Mouse (Mus musculus): Measurements from ENCODE around the gene 5031410I06Rik. TPM values are rescaled to one million over a fixed set of nuclear protein-coding genes. Genes with fewer than 3 reads are reported as not detected.
A peak's percentile ranks its signal among the peaks of the same experiment; 100 is the strongest.
"Not testable (repeated sequence)": the region's sequence is repeated elsewhere in the genome, so short reads cannot be mapped to it uniquely, and the experiment has no call there.

Gene 5031410I06Rik
- polyA plus RNA-seq (2014; fragmentation: Nextera tagmentation; extraction: Ambion mirVana): not detected in 2 replicates

DNA sequence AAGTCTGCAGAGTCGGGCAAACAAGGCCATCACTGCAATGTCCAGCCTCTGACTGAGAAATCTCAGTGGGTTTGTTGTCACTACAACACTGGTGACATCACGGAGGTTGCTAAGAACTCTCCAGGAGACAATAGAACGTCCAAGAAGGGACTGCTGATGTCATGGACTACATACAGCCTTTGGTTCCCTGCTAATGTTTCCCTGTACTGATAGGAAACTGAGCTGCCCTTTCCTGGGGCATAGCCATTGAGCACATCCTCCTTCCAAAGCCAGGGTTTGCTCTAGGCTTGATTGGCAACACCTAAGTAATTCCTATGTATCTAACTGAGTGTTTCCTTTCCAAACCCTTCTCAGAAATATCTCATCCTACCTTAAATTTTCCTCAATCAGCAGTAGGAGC lies at the start of gene 5031410I06Rik:
Gene 5031410I06Rik (minus strand): TSS at position 101 of the 400 bp plus-strand sequence.
- no CpG with 5 or more reads among the region's 3 CpGs for WGBS
- H3K9ac ChIP-seq (replicated peaks; ENCODE audit: low read length); ATAC-seq (replicated peaks; ENCODE audit: insufficient number of reproducible peaks, low FRiP score, low TSS enrichment, low read depth); H3K36me3 ChIP-seq (replicated peaks; ENCODE audit: control insufficient read depth, insufficient read depth, low read depth, low read length); H3K4me1 ChIP-seq (ENCODE audit: control insufficient read depth, insufficient read depth, low read length); H3K4me2 ChIP-seq (ENCODE audit: low read depth, low read length); H3K9me3 ChIP-seq (replicated peaks; ENCODE audit: control insufficient read depth, low read length); DNase-seq (ENCODE audit: low spot score); H3K27ac ChIP-seq (replicated peaks; ENCODE audit: low read depth, low read length); H3K27me3 ChIP-seq (ENCODE audit: control insufficient read depth, insufficient read depth, low read length); H3K4me3 ChIP-seq (ENCODE audit: low read depth, low read length): not testable (repeated sequence)

DNA sequence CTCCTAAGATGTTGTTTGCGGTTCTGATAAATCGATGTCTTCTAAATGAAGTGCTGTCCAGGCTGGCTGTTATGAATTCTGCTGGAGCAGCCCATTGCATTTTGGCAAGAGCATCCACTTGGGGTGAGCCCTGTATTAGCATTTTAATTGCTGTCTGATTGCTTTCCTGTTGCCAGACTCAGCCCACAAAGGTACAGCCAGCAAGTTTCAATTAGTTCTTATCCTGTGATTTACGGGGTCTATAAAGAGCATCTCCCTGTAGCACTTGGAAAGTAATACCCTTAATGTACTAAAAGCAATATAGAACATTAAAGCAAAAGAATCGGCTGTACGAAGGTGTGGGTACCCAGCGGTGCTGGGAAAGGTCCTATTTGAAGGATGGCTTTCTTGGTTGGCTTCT lies 37.7 kb upstream of the 5031410I06Rik start:
- Histone ChIP-seq H3K4me3 (ENCODE audit: low read depth, low read length) (no peak overlapping the region), H3K4me2 (ENCODE audit: low read depth, low read length) (no peak overlapping the region), H3K9me3 (replicated peaks; ENCODE audit: control insufficient read depth, low read length) (no peaks in the 10 kb centered on the region), H3K27ac (replicated peaks; ENCODE audit: low read depth, low read length) (no peak overlapping the region), H3K36me3 (replicated peaks; ENCODE audit: control insufficient read depth, insufficient read depth, low read depth, low read length) (no peaks in the 10 kb centered on the region), H3K9ac (replicated peaks; ENCODE audit: low read length) (no peak overlapping the region), H3K4me1 (ENCODE audit: control insufficient read depth, insufficient read depth, low read length) (no peaks in the 10 kb centered on the region), H3K27me3 (ENCODE audit: control insufficient read depth, insufficient read depth, low read length) (no peaks in the 10 kb centered on the region)
- no peak for DNase-seq (ENCODE audit: low spot score)
- ATAC-seq (replicated peaks; ENCODE audit: insufficient number of reproducible peaks, low FRiP score, low TSS enrichment, low read depth): no peak
- WGBS: 87% methylated on average over 6 of the region's 6 CpGs

DNA sequence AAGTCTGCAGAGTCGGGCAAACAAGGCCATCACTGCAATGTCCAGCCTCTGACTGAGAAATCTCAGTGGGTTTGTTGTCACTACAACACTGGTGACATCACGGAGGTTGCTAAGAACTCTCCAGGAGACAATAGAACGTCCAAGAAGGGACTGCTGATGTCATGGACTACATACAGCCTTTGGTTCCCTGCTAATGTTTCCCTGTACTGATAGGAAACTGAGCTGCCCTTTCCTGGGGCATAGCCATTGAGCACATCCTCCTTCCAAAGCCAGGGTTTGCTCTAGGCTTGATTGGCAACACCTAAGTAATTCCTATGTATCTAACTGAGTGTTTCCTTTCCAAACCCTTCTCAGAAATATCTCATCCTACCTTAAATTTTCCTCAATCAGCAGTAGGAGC lies 16.2 kb upstream of the 5031410I06Rik start, which contains the start of gene Gm10220:
Gene Gm10220 (minus strand): TSS at position 101 of the 400 bp plus-strand sequence.
- no CpG with 5 or more reads among the region's 3 CpGs for WGBS

GRCm38 (mm10) chr5:26089191-26089590 lies 16.0 kb downstream of the 5031410I06Rik start, which contains the start of gene Gm10471:
Gm10471 (minus strand) TSS chr5:26089291.
- WGBS: 95% methylated on average over 1 of the region's 1 CpGs
- not testable (repeated sequence) for H3K36me3 ChIP-seq (replicated peaks; ENCODE audit: control insufficient read depth, insufficient read depth, low read depth, low read length); H3K9ac ChIP-seq (replicated peaks; ENCODE audit: low read length); ATAC-seq (replicated peaks; ENCODE audit: insufficient number of reproducible peaks, low FRiP score, low TSS enrichment, low read depth); H3K9me3 ChIP-seq (replicated peaks; ENCODE audit: control insufficient read depth, low read length); H3K4me3 ChIP-seq (ENCODE audit: low read depth, low read length); H3K4me2 ChIP-seq (ENCODE audit: low read depth, low read length); H3K27ac ChIP-seq (replicated peaks; ENCODE audit: low read depth, low read length); DNase-seq (ENCODE audit: low spot score); H3K4me1 ChIP-seq (ENCODE audit: control insufficient read depth, insufficient read depth, low read length); H3K27me3 ChIP-seq (ENCODE audit: control insufficient read depth, insufficient read depth, low read length)

More for the DNA sequence above, 16.2 kb upstream of the 5031410I06Rik start, which contains the start of gene Gm10220:
- H3K9ac ChIP-seq (replicated peaks; ENCODE audit: low read length); H3K4me1 ChIP-seq (ENCODE audit: control insufficient read depth, insufficient read depth, low read length); H3K27me3 ChIP-seq (ENCODE audit: control insufficient read depth, insufficient read depth, low read length); H3K4me2 ChIP-seq (ENCODE audit: low read depth, low read length); DNase-seq (ENCODE audit: low spot score); H3K36me3 ChIP-seq (replicated peaks; ENCODE audit: control insufficient read depth, insufficient read depth, low read depth, low read length); H3K9me3 ChIP-seq (replicated peaks; ENCODE audit: control insufficient read depth, low read length); ATAC-seq (replicated peaks; ENCODE audit: insufficient number of reproducible peaks, low FRiP score, low TSS enrichment, low read depth); H3K27ac ChIP-seq (replicated peaks; ENCODE audit: low read depth, low read length); H3K4me3 ChIP-seq (ENCODE audit: low read depth, low read length): not testable (repeated sequence)

DNA sequence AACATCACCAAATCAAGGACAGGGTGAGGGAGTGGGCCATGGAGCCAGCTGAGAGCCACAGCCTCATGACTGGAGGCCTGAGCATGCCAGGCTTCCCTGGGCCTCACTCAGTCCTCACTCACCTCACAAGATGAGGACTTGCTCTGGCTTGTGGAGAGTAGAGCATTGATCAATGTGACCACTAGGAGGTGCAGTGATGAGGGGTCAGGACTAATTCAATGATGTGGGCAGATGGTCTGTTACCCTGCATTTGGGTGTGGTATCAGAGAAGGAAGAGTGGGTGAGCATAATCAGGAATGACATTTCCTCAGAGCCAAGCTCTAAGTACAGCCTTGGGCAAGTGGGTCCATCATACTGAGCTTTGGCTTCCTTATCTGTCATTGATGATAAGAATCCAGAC lies 26.1 kb downstream of the 5031410I06Rik start:
- not testable (repeated sequence) for ATAC-seq (replicated peaks; ENCODE audit: insufficient number of reproducible peaks, low FRiP score, low TSS enrichment, low read depth); H3K4me1 ChIP-seq (ENCODE audit: control insufficient read depth, insufficient read depth, low read length); H3K4me2 ChIP-seq (ENCODE audit: low read depth, low read length); H3K9ac ChIP-seq (replicated peaks; ENCODE audit: low read length); H3K9me3 ChIP-seq (replicated peaks; ENCODE audit: control insufficient read depth, low read length); H3K27ac ChIP-seq (replicated peaks; ENCODE audit: low read depth, low read length); H3K4me3 ChIP-seq (ENCODE audit: low read depth, low read length); H3K36me3 ChIP-seq (replicated peaks; ENCODE audit: control insufficient read depth, insufficient read depth, low read depth, low read length); H3K27me3 ChIP-seq (ENCODE audit: control insufficient read depth, insufficient read depth, low read length)
- DNase-seq (ENCODE audit: low spot score): peak; percentile 3

DNA sequence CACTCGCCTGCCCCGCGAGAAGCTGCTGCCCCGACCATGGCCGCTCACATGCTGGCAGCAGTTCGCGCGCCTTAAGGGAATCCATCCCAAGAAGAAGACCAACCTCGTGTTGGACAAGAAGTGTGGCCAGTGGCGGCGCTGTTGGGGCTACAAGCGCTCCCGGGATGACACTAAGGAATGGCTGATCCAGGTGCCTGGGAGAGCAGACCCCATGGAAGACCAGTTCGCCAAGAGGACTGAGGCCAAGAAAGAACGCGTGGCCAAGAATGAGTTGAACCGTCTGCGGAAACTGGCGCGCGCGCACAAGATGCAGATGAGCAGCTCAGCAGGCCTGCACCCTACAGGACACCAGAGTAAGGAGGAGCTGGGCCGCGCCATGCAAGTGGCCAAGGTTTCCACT lies 34.4 kb downstream of the 5031410I06Rik start:
- Histone ChIP-seq H3K4me3 (ENCODE audit: low read depth, low read length) (no peak overlapping the region), H3K4me2 (ENCODE audit: low read depth, low read length) (no peak overlapping the region), H3K9me3 (replicated peaks; ENCODE audit: control insufficient read depth, low read length) (no peaks in the 10 kb centered on the region), H3K36me3 (replicated peaks; ENCODE audit: control insufficient read depth, insufficient read depth, low read depth, low read length) (no peaks in the 10 kb centered on the region), H3K9ac (replicated peaks; ENCODE audit: low read length) (no peak overlapping the region), H3K4me1 (ENCODE audit: control insufficient read depth, insufficient read depth, low read length) (no peaks in the 10 kb centered on the region), H3K27ac (replicated peaks; ENCODE audit: low read depth, low read length) (no peak overlapping the region), H3K27me3 (ENCODE audit: control insufficient read depth, insufficient read depth, low read length) (no peaks in the 10 kb centered on the region)
- no peak for DNase-seq (ENCODE audit: low spot score)
- WGBS: 88% methylated on average over 24 of the region's 24 CpGs
- no peak for ATAC-seq (replicated peaks; ENCODE audit: insufficient number of reproducible peaks, low FRiP score, low TSS enrichment, low read depth)

- ATAC-seq (replicated peaks; ENCODE audit: insufficient number of reproducible peaks, low FRiP score, low TSS enrichment, low read depth); H3K27me3 ChIP-seq (ENCODE audit: control insufficient read depth, insufficient read depth, low read length); H3K4me2 ChIP-seq (ENCODE audit: low read depth, low read length); H3K27ac ChIP-seq (replicated peaks; ENCODE audit: low read depth, low read length); H3K4me1 ChIP-seq (ENCODE audit: control insufficient read depth, insufficient read depth, low read length); H3K9me3 ChIP-seq (replicated peaks; ENCODE audit: control insufficient read depth, low read length); DNase-seq (ENCODE audit: low spot score); H3K36me3 ChIP-seq (replicated peaks; ENCODE audit: control insufficient read depth, insufficient read depth, low read depth, low read length); H3K9ac ChIP-seq (replicated peaks; ENCODE audit: low read length); H3K4me3 ChIP-seq (ENCODE audit: low read depth, low read length): not testable (repeated sequence)
- no CpG with 5 or more reads among the region's 2 CpGs for WGBS
Observed at GRCm38 (mm10) chr5:26058481-26058880, 46.7 kb downstream of the 5031410I06Rik start, which contains the start of gene Gm7347. Gm7347 (minus strand) TSS chr5:26058581.

Measured in embryonic facial prominence, embryonic 11.5 days (tissue).